Mouse (Mus musculus) erythroblast, embryonic 14.5 days (primary cell): ENCODE measurements around the gene Hexa. TPM values are rescaled to one million over a fixed set of nuclear protein-coding genes. Genes with fewer than 3 reads are reported as not detected.

Experiments
- H3K27me3 ChIP-seq: 2 replicates; pipeline ENCODE4 v1.6.1; 2012; ENCODE audit warnings: inconsistent platforms; ENCODE audit not compliant: control insufficient read depth
- H3K36me3 ChIP-seq: 2 replicates; pipeline ENCODE4 v1.6.1; 2012; ENCODE audit warnings: mild to moderate bottlenecking, inconsistent platforms; ENCODE audit not compliant: control insufficient read depth
- H3K4me1 ChIP-seq: 2 replicates; pipeline ENCODE4 v1.6.1; 2012; ENCODE audit warnings: inconsistent platforms; ENCODE audit not compliant: control insufficient read depth
- H3K4me3 ChIP-seq: replicated peaks from 2 replicates; pipeline ENCODE3; 2012; ENCODE audit warnings: moderate library complexity, mild to moderate bottlenecking, inconsistent platforms
- H3K9me3 ChIP-seq: 2 replicates; pipeline ENCODE4 v1.6.1; 2012; ENCODE audit warnings: low read length, inconsistent platforms, mixed read lengths; ENCODE audit not compliant: control insufficient read depth
- GATA1 ChIP-seq: IDR thresholded peaks from 2 replicates; pipeline ENCODE4 v1.6.1; 2012; ENCODE audit warnings: low read length, inconsistent platforms, mixed read lengths
- TAL1 ChIP-seq: IDR thresholded peaks from 3 replicates; pipeline ENCODE4 v1.6.1; 2012; ENCODE audit warnings: low read length, inconsistent platforms, mixed read lengths
- polyA plus RNA-seq: library from polyadenylated mRNA; stranded (reverse); fragments of >175 nt; gene quantifications from 2 replicates; pipeline ENCODE4 v1.2.3, GENCODE M21; 2012

Gene Hexa
- polyA plus RNA-seq, 1 experiment, result 0.42 TPM

GRCm38 (mm10) chr9:59548961-59549487 is 9.7 kb downstream of the Hexa start:
- H3K36me3 ChIP-seq, result no peaks in the 10 kb centered on the region
- no peaks in the 10 kb centered on the region for H3K4me1 ChIP-seq
- no peak overlapping the region for H3K4me3 ChIP-seq
- no peaks in the 10 kb centered on the region for H3K9me3 ChIP-seq
- TF ChIP-seq GATA1 (no peak), TAL1 (no peak)
- no peaks in the 10 kb centered on the region for H3K27me3 ChIP-seq

GRCm38 (mm10) chr9:59550077-59550476 is 10.7 kb downstream of the Hexa start:
- no peaks in the 10 kb centered on the region for H3K36me3 ChIP-seq
- H3K4me3 ChIP-seq, result no peak overlapping the region
- no peaks in the 10 kb centered on the region for H3K4me1 ChIP-seq
- TF ChIP-seq TAL1, result no peak
- TF ChIP-seq GATA1, result no peak
- no peaks in the 10 kb centered on the region for H3K9me3 ChIP-seq
- no peaks in the 10 kb centered on the region for H3K27me3 ChIP-seq

- no peaks in the 10 kb centered on the region; the same call in 1 of the 2 replicates for H3K36me3 ChIP-seq
- no peaks in the 10 kb centered on the region for H3K4me1 ChIP-seq
These were observed 11.7 kb downstream of the Hexa start for GRCm38 (mm10) chr9:59551017-59551416.

GRCm38 (mm10) chr9:59551620-59552031 is 12.3 kb downstream of the Hexa start:
- Histone ChIP-seq H3K4me3 (no peak overlapping the region), H3K4me1 (no peaks in the 10 kb centered on the region), H3K36me3 (no peaks in the 10 kb centered on the region; the same call in 1 of the 2 replicates), H3K27me3 (no peaks in the 10 kb centered on the region), H3K9me3 (no peaks in the 10 kb centered on the region)
- TF ChIP-seq GATA1, result no peak
- TF ChIP-seq TAL1, result no peak

More at GRCm38 (mm10) chr9:59551017-59551416, 11.7 kb downstream of the Hexa start:
- Histone ChIP-seq H3K9me3 (no peaks in the 10 kb centered on the region), H3K4me3 (no peak overlapping the region), H3K27me3 (no peaks in the 10 kb centered on the region)
- TF ChIP-seq TAL1 (no peak), GATA1 (no peak)

GRCm38 (mm10) chr9:59552610-59553009 is 13.3 kb downstream of the Hexa start:
- H3K36me3 ChIP-seq, result no peaks in the 10 kb centered on the region; the same call in 1 of the 2 replicates
- no peaks in the 10 kb centered on the region for H3K9me3 ChIP-seq
- H3K4me1 ChIP-seq, result no peaks in the 10 kb centered on the region
- no peak for TF ChIP-seq TAL1
- no peak for TF ChIP-seq GATA1
- H3K27me3 ChIP-seq, result no peaks in the 10 kb centered on the region
- H3K4me3 ChIP-seq, result no peak overlapping the region

GRCm38 (mm10) chr9:59553719-59554118 is 14.4 kb downstream of the Hexa start:
- Histone ChIP-seq H3K27me3 (no peaks in the 10 kb centered on the region), H3K4me1 (no peaks in the 10 kb centered on the region), H3K9me3 (no peaks in the 10 kb centered on the region), H3K36me3 (no peaks in the 10 kb centered on the region; the same call in 1 of the 2 replicates), H3K4me3 (no peak overlapping the region)
- TF ChIP-seq GATA1 (no peak), TAL1 (no peak)

GRCm38 (mm10) chr9:59565600-59565999 is 26.3 kb downstream of the Hexa start:
- Histone ChIP-seq H3K4me3 (no peak overlapping the region), H3K9me3 (no peaks in the 10 kb centered on the region), H3K4me1 (peaks cover 2% of the 10 kb centered on the region; the same call in 1 of the 2 replicates), H3K27me3 (peaks cover 9% of the 10 kb centered on the region), H3K36me3 (no peaks in the 10 kb centered on the region; the same call in 1 of the 2 replicates)
- TF ChIP-seq TAL1, result no peak
- TF ChIP-seq GATA1, result no peak

- H3K4me3 ChIP-seq, result no peak overlapping the region
- H3K36me3 ChIP-seq, result no peaks in the 10 kb centered on the region; the same call in 1 of the 2 replicates
- H3K9me3 ChIP-seq, result no peaks in the 10 kb centered on the region
- no peak for TF ChIP-seq TAL1
- no peak for TF ChIP-seq GATA1
- peaks cover 9% of the 10 kb centered on the region for H3K27me3 ChIP-seq
- peaks cover 2% of the 10 kb centered on the region; the same call in 1 of the 2 replicates for H3K4me1 ChIP-seq
These were observed 27.8 kb downstream of the Hexa start for GRCm38 (mm10) chr9:59567111-59567510.

- Histone ChIP-seq H3K4me3 (no peak overlapping the region), H3K9me3 (no peaks in the 10 kb centered on the region), H3K36me3 (no peaks in the 10 kb centered on the region), H3K4me1 (peaks cover 1% of the 10 kb centered on the region; the same call in 1 of the 2 replicates), H3K27me3 (peaks cover 23% of the 10 kb centered on the region)
- TF ChIP-seq GATA1 (no peak), TAL1 (no peak)
These were observed 32.5 kb downstream of the Hexa start for GRCm38 (mm10) chr9:59571852-59572251.
